Mouse (Mus musculus): ENCODE results near the gene Manba. TPM values are rescaled to one million over a fixed set of nuclear protein-coding genes. Genes with fewer than 3 reads are reported as not detected.

Gene Manba
- polyA plus RNA-seq, 1 experiment from 2014 or later = 10.2 TPM

- Histone ChIP-seq H3K9me3 (ENCODE audit: low read depth, low read length) (no peaks in the 10 kb centered on the region), H3K36me3 (ENCODE audit: insufficient read depth) (peaks cover 60% of the 10 kb centered on the region), H3K27me3 (ENCODE audit: insufficient read depth, low read length) (no peaks in the 10 kb centered on the region), H3K27ac (ENCODE audit: low read depth) (peak overlapping the region; percentile 76), H3K9ac (no peak overlapping the region), H3K4me1 (ENCODE audit: insufficient read depth) (peaks cover 6% of the 10 kb centered on the region; the same call in 1 of the 2 replicates), H3K4me3 (ENCODE audit: low read depth, low read length) (no peak overlapping the region), H3K4me2 (no peak overlapping the region)
- TF ChIP-seq CTCF (IDR thresholded peaks at IDR 0.05; ENCODE audit: low read depth) = no peak
- DNase-seq (peak; percentile 51), ATAC-seq (ENCODE audit: insufficient read depth) (peak; percentile 52)
- WGBS = 65% methylated on average over 10 of the region's 10 CpGs
Observed at GRCm38 (mm10) chr3:135604626-135605417, 119.4 kb downstream of the Manba start.

DNA sequence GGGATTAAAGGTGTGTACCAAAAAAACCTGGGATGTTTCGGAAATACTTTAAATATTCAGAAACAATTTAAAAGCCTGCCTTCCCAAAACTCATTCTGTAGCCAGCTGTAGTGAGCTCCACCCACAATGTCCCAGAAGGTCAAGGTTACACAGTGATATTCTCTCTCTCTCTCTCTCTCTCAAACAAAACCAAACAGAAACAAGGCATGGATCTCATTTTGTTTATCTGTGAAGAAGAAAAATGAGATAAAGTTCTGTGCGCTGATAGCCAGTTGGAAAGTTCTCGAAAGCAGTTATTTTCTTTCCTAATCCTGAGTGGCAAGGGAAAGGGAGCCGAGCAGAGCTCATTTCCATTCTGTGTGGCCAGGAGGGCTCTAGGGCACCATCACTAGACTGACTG lies 120.1 kb downstream of the Manba start:
- ATAC-seq (ENCODE audit: insufficient read depth) = peak; percentile 35; the same call in 1 of the 2 replicates
- 41% methylated on average over 4 of the region's 4 CpGs for WGBS
- TF ChIP-seq CTCF (IDR thresholded peaks at IDR 0.05; ENCODE audit: low read depth) = no peak
- Histone ChIP-seq H3K4me1 (ENCODE audit: insufficient read depth) (peaks cover 6% of the 10 kb centered on the region; the same call in 1 of the 2 replicates), H3K27ac (ENCODE audit: low read depth) (peak overlapping the region; percentile 51; the same call in 1 of the 2 replicates), H3K4me3 (ENCODE audit: low read depth, low read length) (no peak overlapping the region), H3K9ac (no peak overlapping the region), H3K9me3 (ENCODE audit: low read depth, low read length) (no peaks in the 10 kb centered on the region), H3K36me3 (ENCODE audit: insufficient read depth) (peaks cover 59% of the 10 kb centered on the region), H3K27me3 (ENCODE audit: insufficient read depth, low read length) (no peaks in the 10 kb centered on the region), H3K4me2 (no peak overlapping the region)
- peak; percentile 58 for DNase-seq

DNA sequence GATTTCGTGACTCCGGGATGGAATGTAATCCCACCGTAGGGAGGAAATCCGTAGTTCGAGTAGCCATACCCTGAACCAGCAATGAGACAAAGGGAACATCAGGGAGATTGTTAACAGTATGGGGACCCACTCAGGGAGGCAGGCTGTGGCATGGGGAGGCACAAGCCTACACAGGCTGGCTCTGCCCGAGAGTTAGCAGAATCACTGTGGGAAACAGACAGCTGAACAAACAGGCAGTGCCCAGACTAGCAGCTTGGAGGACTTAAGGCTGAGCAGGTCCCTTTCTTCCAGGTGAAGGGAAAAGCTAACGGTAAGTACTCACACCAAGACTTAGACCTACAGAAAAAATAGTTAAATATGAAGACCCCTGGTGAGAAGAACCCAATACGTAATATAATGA lies 121.2 kb downstream of the Manba start:
- H3K27ac ChIP-seq (ENCODE audit: low read depth) = no peak overlapping the region
- no peak overlapping the region for H3K4me3 ChIP-seq (ENCODE audit: low read depth, low read length)
- no peak for TF ChIP-seq CTCF (IDR thresholded peaks at IDR 0.05; ENCODE audit: low read depth)
- 84% methylated on average over 8 of the region's 8 CpGs for WGBS
- no peak for DNase-seq
- H3K27me3 ChIP-seq (ENCODE audit: insufficient read depth, low read length) = no peaks in the 10 kb centered on the region
- H3K4me2 ChIP-seq = no peak overlapping the region
- H3K36me3 ChIP-seq (ENCODE audit: insufficient read depth) = peaks cover 59% of the 10 kb centered on the region
- H3K4me1 ChIP-seq (ENCODE audit: insufficient read depth) = peaks cover 6% of the 10 kb centered on the region; the same call in 1 of the 2 replicates
- no peak for ATAC-seq (ENCODE audit: insufficient read depth)
- H3K9me3 ChIP-seq (ENCODE audit: low read depth, low read length) = no peaks in the 10 kb centered on the region
- H3K9ac ChIP-seq = no peak overlapping the region

- 68% methylated on average over 9 of the region's 9 CpGs for WGBS
- no peak for DNase-seq
- H3K4me2 ChIP-seq = no peak overlapping the region
Observed at GRCm38 (mm10) chr3:135607021-135607420, 121.6 kb downstream of the Manba start.

DNA sequence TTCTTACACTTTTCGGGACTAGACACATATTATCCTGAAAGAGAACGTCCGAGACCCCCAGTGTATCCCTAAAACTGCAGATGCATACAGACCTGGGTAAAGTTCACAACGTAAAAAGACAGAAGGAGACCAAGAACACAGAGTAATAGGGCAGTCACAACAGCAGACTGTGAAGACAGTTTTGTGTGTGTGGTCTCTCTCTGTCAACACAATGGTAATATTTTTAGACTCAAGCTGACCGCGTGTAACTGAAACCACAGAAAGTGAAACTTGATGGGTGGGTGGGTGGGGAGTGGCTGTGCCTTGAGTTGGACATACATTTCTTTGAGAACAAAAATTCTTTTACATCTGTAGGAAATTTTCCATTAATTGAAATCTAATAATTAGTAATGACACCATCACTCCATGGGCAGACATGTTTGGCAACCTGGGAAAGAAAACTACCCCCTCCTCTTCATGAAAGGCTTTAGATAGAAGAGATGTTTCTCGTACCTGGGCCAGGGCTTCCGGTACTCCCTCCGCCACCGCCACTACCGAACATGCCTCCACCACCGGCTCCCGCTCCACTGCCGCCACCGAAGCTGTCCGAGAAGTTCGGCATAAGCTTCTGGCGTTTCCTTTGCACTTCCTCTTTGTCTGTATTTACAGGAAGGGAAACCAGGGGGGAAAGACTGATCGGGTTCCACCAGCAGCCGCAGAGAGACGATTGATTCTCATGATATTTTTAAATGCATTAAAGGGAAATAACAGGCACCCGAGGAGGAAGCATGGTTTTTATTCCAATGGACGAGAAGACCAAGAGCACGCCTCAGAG lies 122.5 kb downstream of the Manba start:
- Histone ChIP-seq H3K36me3 (ENCODE audit: insufficient read depth) (peaks cover 62% of the 10 kb centered on the region), H3K9ac (no peak overlapping the region), H3K9me3 (ENCODE audit: low read depth, low read length) (no peaks in the 10 kb centered on the region), H3K4me2 (peak overlapping the region; percentile 27; the same call in 1 of the 2 replicates), H3K4me3 (ENCODE audit: low read depth, low read length) (peak overlapping the region; percentile 5; the same call in 1 of the 2 replicates), H3K4me1 (ENCODE audit: insufficient read depth) (peaks cover 6% of the 10 kb centered on the region; the same call in 1 of the 2 replicates), H3K27ac (ENCODE audit: low read depth) (peak overlapping the region; percentile 51; the same call in 1 of the 2 replicates), H3K27me3 (ENCODE audit: insufficient read depth, low read length) (no peaks in the 10 kb centered on the region)
- no peak for TF ChIP-seq CTCF (IDR thresholded peaks at IDR 0.05; ENCODE audit: low read depth)
- no peak for ATAC-seq (ENCODE audit: insufficient read depth)
- no peak for DNase-seq
- WGBS = 71% methylated on average over 24 of the region's 24 CpGs

More at GRCm38 (mm10) chr3:135607021-135607420, 121.6 kb downstream of the Manba start:
- H3K27ac ChIP-seq (ENCODE audit: low read depth) = no peak overlapping the region; the same call in 1 of the 2 replicates
- H3K4me3 ChIP-seq (ENCODE audit: low read depth, low read length) = no peak overlapping the region
- H3K36me3 ChIP-seq (ENCODE audit: insufficient read depth) = peaks cover 59% of the 10 kb centered on the region
- TF ChIP-seq CTCF (IDR thresholded peaks at IDR 0.05; ENCODE audit: low read depth) = no peak
- H3K4me1 ChIP-seq (ENCODE audit: insufficient read depth) = peaks cover 6% of the 10 kb centered on the region; the same call in 1 of the 2 replicates
- no peaks in the 10 kb centered on the region for H3K27me3 ChIP-seq (ENCODE audit: insufficient read depth, low read length)
- H3K9ac ChIP-seq = no peak overlapping the region
- H3K9me3 ChIP-seq (ENCODE audit: low read depth, low read length) = no peaks in the 10 kb centered on the region
- no peak for ATAC-seq (ENCODE audit: insufficient read depth)

DNA sequence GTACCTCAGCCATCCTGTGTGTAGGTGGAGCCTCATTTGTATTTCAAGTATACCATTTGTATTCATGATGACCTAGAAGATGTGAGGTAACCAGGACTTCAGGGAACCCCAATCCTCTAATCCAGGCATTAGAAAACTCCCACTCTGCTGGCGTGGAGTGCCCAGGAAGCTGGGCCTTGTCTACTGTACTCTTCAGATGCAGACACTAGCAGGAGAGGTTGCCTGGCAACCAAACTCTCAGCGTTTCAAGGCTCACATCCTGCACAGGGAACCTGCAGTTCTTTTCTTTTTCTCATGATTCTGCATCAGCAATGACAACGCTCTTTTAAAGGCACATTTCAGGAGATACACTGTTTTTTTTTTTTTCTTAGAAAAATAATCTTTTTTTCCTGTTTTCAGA lies 124.8 kb downstream of the Manba start:
- H3K4me2 ChIP-seq = no peak overlapping the region
- H3K4me1 ChIP-seq (ENCODE audit: insufficient read depth) = peaks cover 3% of the 10 kb centered on the region; the same call in 1 of the 2 replicates
- H3K4me3 ChIP-seq (ENCODE audit: low read depth, low read length) = no peak overlapping the region
- DNase-seq (no peak), ATAC-seq (ENCODE audit: insufficient read depth) (no peak)
- no peaks in the 10 kb centered on the region for H3K9me3 ChIP-seq (ENCODE audit: low read depth, low read length)
- H3K27ac ChIP-seq (ENCODE audit: low read depth) = no peak overlapping the region
- TF ChIP-seq CTCF (IDR thresholded peaks at IDR 0.05; ENCODE audit: low read depth) = no peak
- H3K36me3 ChIP-seq (ENCODE audit: insufficient read depth) = peaks cover 67% of the 10 kb centered on the region
- no peak overlapping the region for H3K9ac ChIP-seq
- 58% methylated on average over 3 of the region's 3 CpGs for WGBS
- no peaks in the 10 kb centered on the region for H3K27me3 ChIP-seq (ENCODE audit: insufficient read depth, low read length)

DNA sequence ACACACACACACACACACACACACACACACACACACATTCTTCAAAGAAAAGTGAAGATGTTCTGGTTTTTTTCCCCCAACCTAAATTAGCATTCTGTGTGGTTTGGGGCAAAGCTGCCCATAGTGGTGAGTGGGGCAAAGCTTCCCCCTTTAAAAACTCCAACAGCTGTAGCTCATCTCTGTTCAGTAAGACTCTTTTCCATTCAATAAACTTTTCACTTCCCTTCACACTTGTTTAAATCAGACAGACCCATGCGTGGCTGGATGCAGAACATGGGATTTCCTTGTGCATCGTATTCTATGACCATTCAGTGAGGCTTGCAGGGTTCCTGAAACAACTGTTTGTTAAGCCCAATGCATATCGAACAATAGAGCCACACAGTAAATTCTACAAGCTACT lies 129.0 kb downstream of the Manba start:
- DNase-seq (peak; percentile 19), ATAC-seq (ENCODE audit: insufficient read depth) (no peak)
- Histone ChIP-seq H3K4me3 (ENCODE audit: low read depth, low read length) (no peak overlapping the region), H3K27me3 (ENCODE audit: insufficient read depth, low read length) (no peaks in the 10 kb centered on the region), H3K4me1 (ENCODE audit: insufficient read depth) (no peaks in the 10 kb centered on the region), H3K9me3 (ENCODE audit: low read depth, low read length) (no peaks in the 10 kb centered on the region), H3K4me2 (no peak overlapping the region), H3K9ac (no peak overlapping the region), H3K36me3 (ENCODE audit: insufficient read depth) (peaks cover 80% of the 10 kb centered on the region), H3K27ac (ENCODE audit: low read depth) (no peak overlapping the region)
- TF ChIP-seq CTCF (IDR thresholded peaks at IDR 0.05; ENCODE audit: low read depth) = no peak
- WGBS = 58% methylated on average over 3 of the region's 3 CpGs

Data from lung, embryonic 14.5 days (tissue).